9 mouse cellular contexts compared by ENCODE assay signal in the genomic region with DNA sequence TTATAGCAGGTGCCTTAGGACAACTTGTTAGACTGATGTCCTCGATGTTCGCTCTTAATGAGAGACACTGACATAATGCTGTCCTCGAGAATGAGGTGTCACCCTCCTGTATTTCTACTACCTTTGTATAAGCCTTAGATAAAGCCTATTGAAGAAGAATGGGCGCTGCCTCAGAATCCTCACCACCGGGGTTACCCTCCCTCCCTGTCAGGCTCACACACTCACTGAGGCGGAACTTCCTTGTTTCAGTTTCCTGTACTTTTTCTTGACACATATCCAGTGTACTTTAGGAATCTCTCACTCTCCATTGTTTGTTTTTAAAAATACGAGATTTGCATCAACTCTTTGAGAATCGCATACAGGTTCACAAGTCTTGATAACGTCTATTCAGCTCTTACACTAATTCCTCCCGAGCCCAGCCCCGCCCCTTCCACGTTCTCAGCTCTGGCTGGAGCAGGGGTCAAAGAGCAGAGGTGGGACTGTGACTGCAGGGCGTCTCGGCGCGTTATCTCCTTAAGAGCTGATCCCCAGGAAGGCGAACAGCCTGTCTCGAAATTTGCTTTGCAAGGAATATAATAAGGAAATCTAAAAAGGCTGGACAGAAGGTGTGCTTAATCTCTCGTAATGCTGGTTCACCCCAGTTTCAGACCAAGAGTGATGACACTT. TPM values are rescaled to one million over a fixed set of nuclear protein-coding genes. Genes with fewer than 3 reads are reported as not detected.
DNase-seq lines count a peak whose midpoint lies in the region; ATAC-seq and TF ChIP-seq lines count a peak whose summit lies in the region.
"Had no signal": no experiment of that assay in that cellular context is flagged by ENCODE, and none has a peak within 500 bp of the region (broad histone marks: within the 10 kb centered on the region; RNA-seq: fewer than 3 reads in every experiment).

No protein-coding gene starts in this region.

- no peaks in the 10 kb centered on the region for H3K36me3 ChIP-seq in forebrain, embryonic 16.5 days (ENCODE audit: control insufficient read depth, insufficient read depth)
- H3K36me3 ChIP-seq in lung, postnatal 0 days (ENCODE audit: insufficient read depth, low read length) = no peaks in the 10 kb centered on the region
- H3K36me3 ChIP-seq in small intestine, adult 2 months (ENCODE audit: control insufficient read depth, insufficient read depth, low read length) = no peaks in the 10 kb centered on the region

- WGBS in forebrain, embryonic 16.5 days = 12% methylated on average over 19 of the region's 19 CpGs
- 11% methylated on average over 19 of the region's 19 CpGs for WGBS in lung, postnatal 0 days
- WGBS in small intestine, adult 2 months = 5% methylated on average over 19 of the region's 19 CpGs

- intact Hi-C loops in left cerebral cortex, postnatal 36 days (cut with DNase I) = no loop called here

- DNase-seq in urinary bladder, postnatal 14 days (ENCODE audit: low spot score) = peak; percentile 8
- DNase-seq in urinary bladder, postnatal 4 days (ENCODE audit: low spot score in 2 of 2) = no peak
- peak; percentile 25 for DNase-seq in kidney, adult 9 months
- peak; percentile 49 for DNase-seq in lung, postnatal 0 days (ENCODE audit: low spot score)
- DNase-seq in cerebellum, adult 18-20 months = no peak
- DNase-seq in left cerebral cortex, postnatal 36 days (ENCODE audit: low spot score in 2 of 2) = no peak

- ATAC-seq in forebrain, embryonic 16.5 days = no peak
- ATAC-seq in lung, postnatal 0 days = no peak

- no peaks in the 10 kb centered on the region for H3K27me3 ChIP-seq in forebrain, embryonic 16.5 days (replicated peaks; ENCODE audit: control insufficient read depth, insufficient read depth, low read length)
- H3K27me3 ChIP-seq in lung, postnatal 0 days (replicated peaks; ENCODE audit: insufficient read depth, low read length) = no peaks in the 10 kb centered on the region
- no peaks in the 10 kb centered on the region for H3K27me3 ChIP-seq in small intestine, adult 2 months (ENCODE audit: control insufficient read depth, insufficient read depth, low read length)

- no peak overlapping the region for H3K9ac ChIP-seq in forebrain, embryonic 16.5 days (replicated peaks; ENCODE audit: low read depth, low read length)
- peak overlapping the region; percentile 13; the same call in 1 of the 2 replicates for H3K9ac ChIP-seq in lung, postnatal 0 days (replicated peaks; ENCODE audit: low read depth)

- no peak for TF ChIP-seq EP300 in lung, postnatal 0 days (IDR thresholded peaks at IDR 0.05)

- peaks cover 5% of the 10 kb centered on the region; the same call in 1 of the 2 replicates for H3K4me1 ChIP-seq in forebrain, embryonic 16.5 days (replicated peaks; ENCODE audit: control insufficient read depth, insufficient read depth, low read length)
- H3K4me1 ChIP-seq in lung, postnatal 0 days (ENCODE audit: insufficient read depth, low read depth, low read length) = no peaks in the 10 kb centered on the region
- peaks cover 4% of the 10 kb centered on the region for H3K4me1 ChIP-seq in small intestine, adult 2 months (ENCODE audit: control insufficient read depth, insufficient read depth, insufficient read length, low read length)

- 0 out of 2 replicates have a peak, but pooled peaks cover 2% of the 10 kb centered on the region for H3K9me3 ChIP-seq in forebrain, embryonic 16.5 days (ENCODE audit: control insufficient read depth, low read length)
- H3K9me3 ChIP-seq in lung, postnatal 0 days (ENCODE audit: low read length) = no peaks in the 10 kb centered on the region

- peak; percentile 16; the same call in 1 of the 2 replicates for TF ChIP-seq POLR2A in small intestine, adult 2 months (IDR thresholded peaks at IDR 0.05; ENCODE audit: low read depth, low read length)

- H3K27ac ChIP-seq in forebrain, embryonic 16.5 days (ENCODE audit: low read length) = no peak overlapping the region
- H3K27ac ChIP-seq in lung, postnatal 0 days (ENCODE audit: low read length) = no peak overlapping the region
- peak overlapping the region; percentile 79 for H3K27ac ChIP-seq in small intestine, adult 2 months (ENCODE audit: insufficient read depth, low read depth, low read length)

- H3K4me3 ChIP-seq in forebrain, embryonic 16.5 days (replicated peaks; ENCODE audit: low read length) = peak overlapping the region; percentile 30
- peak overlapping the region; percentile 36 for H3K4me3 ChIP-seq in lung, postnatal 0 days (ENCODE audit: low read depth, low read length)
- peak overlapping the region; percentile 41 for H3K4me3 ChIP-seq in small intestine, adult 2 months (ENCODE audit: low read depth, low read length)

- TF ChIP-seq CTCF in lung, postnatal 0 days (IDR thresholded peaks at IDR 0.05) = no peak
- no peak for TF ChIP-seq CTCF in small intestine, adult 2 months (IDR thresholded peaks at IDR 0.05; ENCODE audit: extremely low read depth, insufficient read length, insufficient replicate concordance, low read depth, low read length)

- H3K4me2 ChIP-seq in forebrain, embryonic 16.5 days (ENCODE audit: low read length) = peak overlapping the region; percentile 48
- peak overlapping the region; percentile 56 for H3K4me2 ChIP-seq in lung, postnatal 0 days (replicated peaks; ENCODE audit: low read depth, low read length)

RNA-seq across cellular contexts. Expression of a gene that starts 4.9 kb away (rescaled TPM):
- polyA plus RNA-seq in forebrain, embryonic 16.5 days (2015; fragmentation: Nextera tagmentation; extraction: Ambion mirVana) = not detected in 2 replicates
- polyA plus RNA-seq in lung, postnatal 0 days (2015; fragmentation: Nextera tagmentation; extraction: Ambion mirVana) = not detected in 2 replicates
- not detected in 2 replicates for polyA plus RNA-seq in small intestine, adult 2 months (2012; rRNA removed)
- total RNA-seq in left cerebral cortex, postnatal 36 days (2021) = not detected
- total RNA-seq: adrenal gland, adult 18-20 months had no signal

RNA-seq across cellular contexts. Expression of a gene that starts 39.1 kb away (rescaled TPM):
- 1.6 and 1.7 TPM in 2 replicates for polyA plus RNA-seq in forebrain, embryonic 16.5 days (2015; fragmentation: Nextera tagmentation; extraction: Ambion mirVana)
- polyA plus RNA-seq in lung, postnatal 0 days (2015; fragmentation: Nextera tagmentation; extraction: Ambion mirVana) = 0.08 and 0.10 TPM in 2 replicates
- polyA plus RNA-seq in small intestine, adult 2 months (2012; rRNA removed) = not detected in 2 replicates
- under 1 TPM in 1 of 2 experiments, not detected in 1; 0.35 TPM for total RNA-seq in left cerebral cortex, postnatal 36 days (2021)

Comparison
In these comparisons a context has a peak if more than half of its experiments do, and no peak if none do; other contexts are left out.
1. DNase-seq: peak in urinary bladder, postnatal 14 days (single experiment), kidney, adult 9 months (single experiment) and lung, postnatal 0 days (single experiment); none in urinary bladder, postnatal 4 days (0 of 2), cerebellum, adult 18-20 months (0 of 2) and left cerebral cortex, postnatal 36 days (0 of 2).
2. Peak in every context shown above with its lines, with median percentiles within 50 percentile points of each other: H3K4me3 ChIP-seq.